Mouse (Mus musculus): ENCODE results near the gene Ubtf.

- no peak for TF ChIP-seq CTCF (IDR thresholded peaks at IDR 0.05; ENCODE audit: insufficient read depth, low read length)
- no peak for TF ChIP-seq POLR2A (IDR thresholded peaks at IDR 0.05; ENCODE audit: borderline replicate concordance, extremely low read depth, low read depth, low read length)
Measured at GRCm38 (mm10) chr11:102356190-102356589, 36.6 kb upstream of the Ubtf start.

Measured in lung, adult 2 months (tissue).